Mouse (Mus musculus): ENCODE measurements around the gene Klhl29. TPM values are rescaled to one million over a fixed set of nuclear protein-coding genes. Genes with fewer than 3 reads are reported as not detected.

The Klhl29 gene
- polyA plus RNA-seq, 1 experiment from 2014 or later: 2.3 TPM

DNA sequence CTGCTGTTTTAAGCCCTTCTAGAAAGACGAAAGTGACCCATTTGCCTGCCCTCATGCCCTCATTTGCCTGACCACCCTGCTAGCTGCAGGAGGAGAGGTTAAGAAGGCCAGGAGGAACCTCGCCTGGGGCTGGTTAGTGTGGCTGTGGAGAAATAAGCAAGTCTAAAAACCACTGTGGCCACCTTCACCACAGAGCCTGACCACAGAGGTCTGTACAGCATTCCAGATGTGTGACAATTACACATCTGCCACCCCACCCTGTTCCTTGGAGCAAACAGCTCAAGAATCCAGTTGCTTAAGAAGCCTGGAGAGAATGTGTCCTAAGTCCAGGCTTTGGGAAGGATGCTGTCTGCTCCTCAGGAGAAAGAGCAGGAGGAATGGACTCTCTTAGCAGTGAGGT, 92.9 kb downstream of the Klhl29 start:
- no peaks in the 10 kb centered on the region for H3K36me3 ChIP-seq
- no peaks in the 10 kb centered on the region for H3K9me3 ChIP-seq
- 46% methylated on average over 2 of the region's 2 CpGs for WGBS
- peaks cover 27% of the 10 kb centered on the region for H3K4me1 ChIP-seq
- H3K27ac ChIP-seq: no peak overlapping the region
- no peak overlapping the region for H3K4me2 ChIP-seq (replicated peaks)
- H3K9ac ChIP-seq: no peak overlapping the region
- H3K27me3 ChIP-seq: no peaks in the 10 kb centered on the region
- no peak overlapping the region for H3K4me3 ChIP-seq
- ATAC-seq (ENCODE audit: low FRiP score, low read depth): no peak

DNA sequence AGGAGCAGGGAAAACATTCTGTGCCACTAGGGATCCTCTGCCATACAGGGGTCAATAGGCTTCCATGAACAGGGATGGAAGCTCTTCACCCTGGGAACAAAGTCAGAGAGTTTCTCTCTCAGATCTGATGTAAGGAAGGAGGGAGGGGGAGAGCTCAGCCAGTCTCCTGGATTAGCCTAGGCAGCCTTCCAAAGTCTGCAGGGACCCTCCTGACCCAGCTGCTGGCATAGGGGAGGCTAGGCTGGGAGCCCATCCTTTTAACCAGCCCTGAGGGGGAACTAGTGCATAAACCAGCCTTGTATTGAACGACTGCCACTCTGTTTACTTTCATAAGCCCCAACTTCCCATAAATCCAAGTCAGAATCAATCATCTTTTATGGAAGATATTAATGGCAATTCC, 95.6 kb downstream of the Klhl29 start:
- WGBS: 37% methylated on average over 1 of the region's 1 CpGs
- Histone ChIP-seq H3K36me3 (no peaks in the 10 kb centered on the region), H3K27ac (no peak overlapping the region), H3K4me2 (replicated peaks) (no peak overlapping the region), H3K27me3 (no peaks in the 10 kb centered on the region), H3K4me1 (peaks cover 46% of the 10 kb centered on the region), H3K9me3 (no peaks in the 10 kb centered on the region), H3K9ac (no peak overlapping the region), H3K4me3 (no peak overlapping the region)
- ATAC-seq (ENCODE audit: low FRiP score, low read depth): 0 out of 2 replicates have a peak, but pooled peaks have one; percentile 42

DNA sequence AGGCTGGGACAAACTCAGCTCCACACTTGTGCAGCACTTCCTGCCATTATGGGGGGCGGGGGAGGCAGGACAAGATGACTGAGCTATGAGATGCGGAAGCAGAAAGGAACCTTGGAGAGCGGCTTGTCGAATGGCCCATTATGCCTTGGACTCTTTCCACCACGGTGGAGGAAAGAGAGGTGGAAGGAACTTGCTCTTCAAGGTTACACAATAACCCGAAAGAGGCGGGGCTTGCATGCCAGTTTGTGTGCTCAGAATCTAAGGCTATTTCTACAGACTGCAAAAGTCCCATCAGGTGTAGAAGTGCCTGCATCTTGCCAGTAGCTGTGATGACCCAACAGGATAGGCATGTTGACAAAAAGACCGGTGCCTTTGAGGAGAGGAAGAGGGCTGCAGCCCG, 98.5 kb downstream of the Klhl29 start:
- WGBS: 70% methylated on average over 9 of the region's 9 CpGs
- Histone ChIP-seq H3K27me3 (no peaks in the 10 kb centered on the region), H3K4me2 (replicated peaks) (no peak overlapping the region), H3K4me3 (no peak overlapping the region), H3K9me3 (no peaks in the 10 kb centered on the region), H3K4me1 (peaks cover 48% of the 10 kb centered on the region), H3K9ac (no peak overlapping the region), H3K27ac (peak overlapping the region; percentile 28; the same call in 1 of the 2 replicates), H3K36me3 (no peaks in the 10 kb centered on the region)
- ATAC-seq (ENCODE audit: low FRiP score, low read depth): no peak

DNA sequence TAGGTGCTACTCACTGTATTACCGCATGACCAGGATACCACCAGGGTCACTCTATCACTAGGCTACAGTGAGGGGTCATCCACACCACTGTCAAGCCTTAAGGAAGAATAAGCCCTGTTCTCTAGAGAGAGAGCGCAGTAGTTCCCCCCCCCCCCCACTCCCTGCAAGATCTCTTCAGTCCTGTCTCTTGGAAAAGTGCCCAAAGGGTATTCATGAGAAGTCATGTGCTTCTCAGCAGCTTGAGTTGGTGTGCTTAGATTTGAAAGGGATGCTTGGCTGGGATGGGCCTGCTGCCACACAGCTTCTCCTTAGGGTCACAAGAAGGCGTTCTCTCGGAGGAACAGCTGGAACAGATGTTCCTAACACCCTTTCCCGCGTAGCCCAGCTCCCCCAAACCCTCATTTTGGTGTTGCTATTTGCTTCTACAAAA, 100.0 kb downstream of the Klhl29 start:
- H3K27ac ChIP-seq: peak overlapping the region; percentile 83; the same call in 1 of the 2 replicates
- H3K4me2 ChIP-seq (replicated peaks): no peak overlapping the region
- no peak overlapping the region for H3K4me3 ChIP-seq
- H3K9ac ChIP-seq: no peak overlapping the region
- H3K36me3 ChIP-seq: no peaks in the 10 kb centered on the region
- ATAC-seq (ENCODE audit: low FRiP score, low read depth): no peak
- WGBS: 43% methylated on average over 6 of the region's 6 CpGs
- 0 out of 2 replicates have a peak, but pooled peaks cover 3% of the 10 kb centered on the region for H3K9me3 ChIP-seq
- peaks cover 48% of the 10 kb centered on the region for H3K4me1 ChIP-seq
- no peaks in the 10 kb centered on the region for H3K27me3 ChIP-seq

DNA sequence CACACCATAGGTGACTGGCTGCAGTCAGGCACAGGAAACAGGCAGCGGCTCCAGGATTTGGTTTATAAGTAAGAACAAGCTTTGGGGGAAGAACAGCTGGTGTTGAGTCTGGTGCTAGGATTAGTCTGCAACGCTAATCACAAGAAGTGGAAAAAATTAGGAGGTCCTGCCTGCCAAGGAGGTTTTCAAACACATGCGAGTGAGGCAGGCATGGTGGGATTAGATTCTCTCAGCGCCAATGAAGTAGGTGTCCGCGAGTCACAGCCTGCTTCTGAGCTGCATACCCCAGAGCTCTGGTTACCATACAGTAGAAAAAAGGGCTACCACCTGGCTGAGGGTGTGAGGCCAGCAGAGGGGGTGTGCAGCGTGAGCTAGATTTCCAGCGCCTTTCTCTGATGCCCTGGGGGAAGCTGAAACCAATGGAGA, 101.0 kb downstream of the Klhl29 start:
- H3K9me3 ChIP-seq: 0 out of 2 replicates have a peak, but pooled peaks cover 3% of the 10 kb centered on the region
- H3K4me3 ChIP-seq: no peak overlapping the region
- peaks cover 41% of the 10 kb centered on the region for H3K4me1 ChIP-seq
- peak overlapping the region; percentile 28 for H3K4me2 ChIP-seq (replicated peaks)
- peak overlapping the region; percentile 83; the same call in 1 of the 2 replicates for H3K27ac ChIP-seq
- H3K36me3 ChIP-seq: no peaks in the 10 kb centered on the region
- 14% methylated on average over 8 of the region's 8 CpGs for WGBS
- no peak overlapping the region for H3K9ac ChIP-seq
- ATAC-seq (ENCODE audit: low FRiP score, low read depth): peak; percentile 86
- H3K27me3 ChIP-seq: no peaks in the 10 kb centered on the region

DNA sequence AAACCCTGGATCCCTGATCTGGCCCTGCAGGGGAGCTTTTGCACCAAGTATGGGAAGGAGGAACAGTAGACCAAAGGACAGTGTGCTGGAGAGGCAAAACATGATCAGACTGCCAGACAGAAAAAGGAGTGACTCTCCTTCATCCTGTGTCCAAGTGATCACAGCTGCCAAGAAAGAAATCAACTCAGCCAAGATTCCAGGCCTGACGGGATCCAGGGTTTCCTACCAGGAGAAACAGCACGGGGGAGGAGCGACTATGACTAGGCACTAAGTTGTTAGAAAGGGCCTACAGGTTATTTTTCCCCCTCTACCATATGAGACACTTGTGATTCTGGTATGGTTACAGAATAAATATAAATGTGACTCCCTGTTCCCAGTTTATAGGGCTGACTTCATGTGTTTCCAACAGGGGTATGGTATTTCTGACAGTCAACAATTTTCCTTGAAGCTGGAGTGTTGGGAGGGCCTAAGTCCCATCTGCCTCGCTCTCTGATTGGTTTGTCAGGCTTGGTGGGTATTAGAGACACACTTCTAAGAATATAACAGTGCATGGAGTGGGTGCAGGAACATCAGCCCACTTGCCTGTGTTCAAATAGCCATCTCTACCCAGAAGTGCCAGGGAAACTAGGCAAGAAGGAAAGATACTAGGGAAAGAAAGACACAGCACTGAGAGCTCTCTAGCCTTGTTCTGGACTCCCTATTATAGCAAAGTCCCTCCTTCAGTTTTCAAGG, 102.0 kb downstream of the Klhl29 start:
- Histone ChIP-seq H3K4me1 (peaks cover 49% of the 10 kb centered on the region), H3K27ac (peak overlapping the region; percentile 83; the same call in 1 of the 2 replicates), H3K9ac (no peak overlapping the region), H3K36me3 (no peaks in the 10 kb centered on the region), H3K4me2 (replicated peaks) (no peak overlapping the region), H3K9me3 (0 out of 2 replicates have a peak, but pooled peaks cover 3% of the 10 kb centered on the region), H3K4me3 (no peak overlapping the region), H3K27me3 (no peaks in the 10 kb centered on the region)
- 67% methylated on average over 4 of the region's 4 CpGs for WGBS
- no peak for ATAC-seq (ENCODE audit: low FRiP score, low read depth)

DNA sequence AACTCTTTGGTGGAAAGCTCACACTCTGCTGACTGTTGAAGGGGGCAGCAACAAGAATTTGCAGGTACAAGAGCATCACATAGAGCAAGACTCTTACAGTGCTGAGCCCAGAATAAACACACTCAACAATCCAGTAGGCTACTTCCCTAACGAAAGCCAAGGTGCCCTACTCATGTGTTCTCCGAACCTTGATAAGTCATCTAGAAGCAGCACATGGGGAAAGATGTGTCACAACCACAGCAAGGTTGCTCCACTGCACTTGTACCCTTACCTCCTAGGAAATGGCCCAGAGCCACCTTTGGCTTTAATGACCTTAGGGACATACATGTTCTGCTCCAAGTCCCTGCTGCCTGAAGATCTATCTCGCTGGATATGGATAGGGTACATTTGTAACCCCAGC, 105.0 kb downstream of the Klhl29 start:
- Histone ChIP-seq H3K27me3 (no peaks in the 10 kb centered on the region), H3K9me3 (0 out of 2 replicates have a peak, but pooled peaks cover 3% of the 10 kb centered on the region), H3K27ac (no peak overlapping the region), H3K4me2 (replicated peaks) (no peak overlapping the region), H3K4me1 (peaks cover 54% of the 10 kb centered on the region), H3K4me3 (no peak overlapping the region), H3K36me3 (no peaks in the 10 kb centered on the region), H3K9ac (no peak overlapping the region)
- WGBS: 90% methylated on average over 3 of the region's 3 CpGs
- ATAC-seq (ENCODE audit: low FRiP score, low read depth): no peak

DNA sequence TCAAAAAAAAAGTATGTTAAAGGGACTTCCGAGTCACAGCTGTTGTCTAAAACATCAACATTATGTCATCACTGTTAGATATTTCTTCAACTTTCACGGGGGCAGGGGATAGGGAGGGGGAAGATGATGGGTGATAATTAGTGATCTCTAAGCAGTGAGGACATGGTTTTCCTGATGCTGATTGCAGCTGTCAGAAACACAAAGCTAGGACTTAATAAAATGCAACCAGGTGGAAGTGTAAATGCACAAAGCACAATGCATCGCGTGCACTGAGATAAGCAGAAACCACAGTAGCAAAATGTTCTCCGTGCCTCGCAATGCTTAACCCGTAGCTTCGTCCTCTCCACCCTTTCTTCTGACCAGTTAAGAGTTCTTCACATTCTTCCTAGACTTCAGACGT, 105.5 kb downstream of the Klhl29 start:
- Histone ChIP-seq H3K27ac (no peak overlapping the region), H3K4me3 (no peak overlapping the region), H3K4me1 (peaks cover 49% of the 10 kb centered on the region), H3K9ac (no peak overlapping the region), H3K4me2 (replicated peaks) (no peak overlapping the region), H3K36me3 (no peaks in the 10 kb centered on the region), H3K9me3 (0 out of 2 replicates have a peak, but pooled peaks cover 3% of the 10 kb centered on the region), H3K27me3 (no peaks in the 10 kb centered on the region)
- WGBS: 78% methylated on average over 9 of the region's 9 CpGs
- ATAC-seq (ENCODE audit: low FRiP score, low read depth): no peak

DNA sequence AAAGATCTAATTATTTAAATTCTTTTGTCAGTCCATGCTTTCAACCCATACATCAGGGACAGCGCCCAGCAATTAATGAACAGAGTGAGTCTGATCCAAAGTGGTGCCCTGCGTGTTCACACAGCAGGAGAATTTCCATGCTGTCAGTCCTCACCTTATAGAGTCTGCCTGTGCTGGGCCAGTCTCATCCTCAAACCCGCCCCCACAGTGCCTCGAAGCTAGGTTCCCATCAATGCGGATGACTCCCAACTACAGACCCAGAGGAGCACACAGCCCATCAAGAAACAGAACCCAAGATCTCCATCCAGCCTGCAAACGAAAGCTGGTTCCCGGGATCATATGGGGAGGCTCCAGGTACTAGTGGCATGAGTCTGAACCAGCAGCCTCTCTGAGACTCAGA, 106.4 kb downstream of the Klhl29 start:
- Histone ChIP-seq H3K27me3 (no peaks in the 10 kb centered on the region), H3K4me2 (replicated peaks) (no peak overlapping the region), H3K4me1 (peaks cover 40% of the 10 kb centered on the region), H3K9me3 (0 out of 2 replicates have a peak, but pooled peaks cover 3% of the 10 kb centered on the region), H3K4me3 (no peak overlapping the region), H3K27ac (no peak overlapping the region), H3K9ac (no peak overlapping the region), H3K36me3 (no peaks in the 10 kb centered on the region)
- ATAC-seq (ENCODE audit: low FRiP score, low read depth): no peak
- WGBS: 77% methylated on average over 7 of the region's 7 CpGs

DNA sequence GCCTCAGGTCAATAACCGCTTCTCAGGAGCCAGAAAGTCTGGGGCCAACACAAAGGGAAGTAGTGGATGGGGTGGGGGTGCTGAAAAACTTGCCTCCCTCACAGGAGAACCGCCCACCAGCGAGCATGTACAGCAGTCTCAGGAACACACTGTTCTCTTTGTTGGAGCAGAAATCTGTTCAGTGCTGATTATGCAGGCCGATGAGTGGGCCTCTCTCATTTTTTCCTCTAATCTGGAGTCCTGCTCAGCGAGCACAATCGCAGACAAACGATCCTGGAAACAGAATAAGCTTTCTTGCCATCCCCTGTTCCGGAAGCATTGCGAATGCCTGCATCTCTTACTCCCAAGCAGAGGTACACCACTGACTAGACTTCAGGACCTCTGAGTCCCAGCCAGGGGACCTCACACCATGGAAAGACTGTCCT, 107.3 kb downstream of the Klhl29 start:
- Histone ChIP-seq H3K27me3 (no peaks in the 10 kb centered on the region), H3K9ac (no peak overlapping the region), H3K4me2 (replicated peaks) (peak overlapping the region; percentile 25), H3K4me1 (peaks cover 31% of the 10 kb centered on the region), H3K9me3 (0 out of 2 replicates have a peak, but pooled peaks cover 3% of the 10 kb centered on the region), H3K36me3 (no peaks in the 10 kb centered on the region), H3K27ac (peak overlapping the region; percentile 81), H3K4me3 (no peak overlapping the region)
- 35% methylated on average over 9 of the region's 9 CpGs for WGBS
- ATAC-seq (ENCODE audit: low FRiP score, low read depth): peak; percentile 70

DNA sequence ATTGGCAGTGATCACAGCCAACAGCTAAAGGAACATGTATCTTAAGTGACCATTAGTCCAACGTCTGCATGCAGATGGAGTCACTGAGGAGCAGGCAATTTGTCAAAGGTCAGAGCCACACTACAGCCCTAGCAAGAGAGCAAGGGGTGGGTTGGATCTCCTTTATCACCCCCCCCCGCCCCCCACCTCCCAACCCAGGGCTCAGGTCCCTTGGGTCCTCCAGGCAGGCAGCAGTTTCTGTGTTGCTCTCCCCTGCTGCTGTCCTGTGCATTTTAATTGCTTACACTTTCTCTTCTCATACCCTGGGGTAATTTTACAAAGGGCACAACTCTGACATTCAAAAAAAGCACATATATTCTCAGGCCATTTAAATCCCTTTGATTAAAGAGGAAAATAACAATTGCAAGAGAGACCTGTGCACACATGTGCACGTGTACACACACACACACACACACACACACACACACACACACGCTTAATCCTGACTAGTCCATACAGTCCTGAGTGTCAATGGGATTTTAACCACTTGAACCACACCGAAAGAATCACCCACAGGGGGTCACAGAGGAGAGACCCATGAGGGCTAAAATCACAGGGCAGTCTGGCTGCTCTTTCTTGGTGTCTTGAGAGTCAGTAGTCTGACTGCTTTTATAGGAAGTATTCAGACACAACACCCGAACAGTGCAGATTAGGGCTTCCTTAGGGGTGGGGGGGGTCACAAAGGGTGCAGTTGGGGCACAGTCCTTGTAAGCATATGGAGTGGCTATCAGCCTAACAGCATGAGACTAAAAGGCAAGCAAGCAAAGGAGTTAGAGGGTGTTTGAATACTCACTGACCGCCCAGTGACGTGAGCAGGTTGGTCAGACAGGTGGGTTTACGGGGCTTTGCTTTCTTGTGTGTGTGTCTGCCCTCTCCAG, 108.0 kb downstream of the Klhl29 start:
- Histone ChIP-seq H3K4me3 (no peak overlapping the region), H3K27me3 (no peaks in the 10 kb centered on the region), H3K4me2 (replicated peaks) (peak overlapping the region; percentile 25), H3K9me3 (0 out of 2 replicates have a peak, but pooled peaks cover 3% of the 10 kb centered on the region), H3K9ac (no peak overlapping the region), H3K27ac (peak overlapping the region; percentile 81), H3K4me1 (peaks cover 26% of the 10 kb centered on the region), H3K36me3 (no peaks in the 10 kb centered on the region)
- peak; percentile 37; the same call in 1 of the 2 replicates for ATAC-seq (ENCODE audit: low FRiP score, low read depth)
- 54% methylated on average over 9 of the region's 9 CpGs for WGBS

DNA sequence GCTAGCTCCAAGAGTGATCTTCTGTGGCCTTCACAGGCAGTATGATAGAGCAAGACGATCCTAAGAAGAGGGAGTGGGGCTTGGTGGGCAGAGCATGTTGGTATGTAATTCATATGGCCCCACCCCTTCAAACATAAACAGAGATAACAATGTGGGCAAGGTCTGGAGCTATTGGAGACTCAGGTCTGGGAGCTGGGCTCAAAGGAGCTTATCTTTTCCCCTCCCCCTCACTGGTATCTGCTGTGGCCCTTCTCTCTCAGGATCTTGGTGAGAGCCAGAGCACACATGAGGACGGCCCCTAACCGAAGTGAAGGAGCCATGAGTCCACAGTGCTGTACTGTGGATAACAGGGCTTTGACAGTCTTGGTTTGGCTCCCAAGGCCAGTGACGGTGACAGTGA, 108.7 kb downstream of the Klhl29 start:
- no peak for ATAC-seq (ENCODE audit: low FRiP score, low read depth)
- Histone ChIP-seq H3K36me3 (no peaks in the 10 kb centered on the region), H3K4me2 (replicated peaks) (no peak overlapping the region), H3K9me3 (0 out of 2 replicates have a peak, but pooled peaks cover 3% of the 10 kb centered on the region), H3K27me3 (no peaks in the 10 kb centered on the region), H3K4me1 (peaks cover 33% of the 10 kb centered on the region), H3K27ac (no peak overlapping the region), H3K9ac (no peak overlapping the region), H3K4me3 (no peak overlapping the region)
- 80% methylated on average over 4 of the region's 4 CpGs for WGBS
